In genomic region chr5:122291553-122292339, GRCm38 (mm10) we compare ENCODE assay signal across 12 mouse cellular contexts. TPM values are rescaled to one million over a fixed set of nuclear protein-coding genes. Genes with fewer than 3 reads are reported as not detected.
DNase-seq lines count a peak whose midpoint lies in the region; ATAC-seq and TF ChIP-seq lines count a peak whose summit lies in the region.
"Had no signal": no experiment of that assay in that cellular context is flagged by ENCODE, and none has a peak within 500 bp of the region (broad histone marks: within the 10 kb centered on the region; RNA-seq: fewer than 3 reads in every experiment).

No protein-coding gene starts in this region.

- 0 out of 2 replicates have a peak overlapping the region, but pooled peaks have one; percentile 4 for H3K9ac ChIP-seq in embryonic facial prominence, embryonic 13.5 days
- H3K9ac ChIP-seq in kidney, postnatal 0 days (ENCODE audit: low read depth, low read length), result 0 out of 2 replicates have a peak overlapping the region, but pooled peaks have one; percentile 18
- H3K9ac ChIP-seq in lung, postnatal 0 days (replicated peaks; ENCODE audit: low read depth), result no peak overlapping the region

- TF ChIP-seq EP300 in lung, postnatal 0 days (IDR thresholded peaks at IDR 0.05), result no peak

- no peak overlapping the region for H3K4me3 ChIP-seq in embryonic facial prominence, embryonic 13.5 days
- no peak overlapping the region for H3K4me3 ChIP-seq in embryonic facial prominence, embryonic 10.5 days
- H3K4me3 ChIP-seq in kidney, postnatal 0 days (replicated peaks; ENCODE audit: low read depth, low read length), result no peak overlapping the region
- H3K4me3 ChIP-seq in erythroblast, embryonic 14.5 days (replicated peaks), result peak overlapping the region; percentile 39
- no peak overlapping the region for H3K4me3 ChIP-seq in lung, postnatal 0 days (ENCODE audit: low read depth, low read length)
- H3K4me3 ChIP-seq: limb, embryonic 10.5 days had no signal

- no peak for ATAC-seq in embryonic facial prominence, embryonic 13.5 days (ENCODE audit: insufficient number of reproducible peaks, insufficient read depth, low FRiP score, low TSS enrichment, low read depth)
- ATAC-seq in kidney, postnatal 0 days (replicated peaks; ENCODE audit: low FRiP score, low read depth), result no peak
- peak; percentile 46 for ATAC-seq in lung, postnatal 0 days
- no peak for ATAC-seq in cerebellum, adult (ENCODE audit: insufficient number of reproducible peaks, low FRiP score, low TSS enrichment)

- no peak overlapping the region for H3K4me2 ChIP-seq in embryonic facial prominence, embryonic 13.5 days
- no peak overlapping the region for H3K4me2 ChIP-seq in kidney, postnatal 0 days (ENCODE audit: low read length)
- H3K4me2 ChIP-seq in lung, postnatal 0 days (replicated peaks; ENCODE audit: low read depth, low read length), result peak overlapping the region; percentile 5; the same call in 1 of the 2 replicates

- no peaks in the 10 kb centered on the region for H3K9me3 ChIP-seq in embryonic facial prominence, embryonic 13.5 days
- peaks cover 2% of the 10 kb centered on the region; the same call in 1 of the 2 replicates for H3K9me3 ChIP-seq in embryonic facial prominence, embryonic 10.5 days
- H3K9me3 ChIP-seq in kidney, postnatal 0 days (replicated peaks; ENCODE audit: low read length), result no peaks in the 10 kb centered on the region
- no peaks in the 10 kb centered on the region for H3K9me3 ChIP-seq in erythroblast, embryonic 14.5 days (ENCODE audit: control insufficient read depth, low read length)
- no peaks in the 10 kb centered on the region for H3K9me3 ChIP-seq in lung, postnatal 0 days (ENCODE audit: low read length)
- H3K9me3 ChIP-seq: limb, embryonic 10.5 days had no signal

- no peak for DNase-seq in embryonic facial prominence, embryonic 10.5 days (ENCODE audit: low spot score)
- DNase-seq in kidney, postnatal 0 days (ENCODE audit: low spot score), result no peak
- DNase-seq in kidney, postnatal 4 days, result no peak
- DNase-seq in lung, postnatal 0 days (ENCODE audit: low spot score), result peak; percentile 62
- no peak for DNase-seq in adrenal gland, adult 18-20 months (ENCODE audit: low spot score in 2 of 2)
- DNase-seq: cerebellum, postnatal 14 days; gastrocnemius, postnatal 36 days; kidney, postnatal 14 days had no signal

- WGBS in embryonic facial prominence, embryonic 13.5 days, result 71% methylated on average over 17 of the region's 17 CpGs
- 79% methylated on average over 17 of the region's 17 CpGs for WGBS in embryonic facial prominence, embryonic 10.5 days
- 67% methylated on average over 17 of the region's 17 CpGs for WGBS in kidney, postnatal 0 days
- 49% methylated on average over 17 of the region's 17 CpGs for WGBS in lung, postnatal 0 days

- no peak for TF ChIP-seq CTCF in kidney, postnatal 0 days (IDR thresholded peaks at IDR 0.05; ENCODE audit: low read depth)
- no peak for TF ChIP-seq CTCF in lung, postnatal 0 days (IDR thresholded peaks at IDR 0.05)

- H3K36me3 ChIP-seq in embryonic facial prominence, embryonic 13.5 days, result peaks cover 22% of the 10 kb centered on the region
- H3K36me3 ChIP-seq in embryonic facial prominence, embryonic 10.5 days (replicated peaks), result peaks cover 33% of the 10 kb centered on the region
- H3K36me3 ChIP-seq in kidney, postnatal 0 days (ENCODE audit: insufficient read depth, low read length), result no peaks in the 10 kb centered on the region
- H3K36me3 ChIP-seq in erythroblast, embryonic 14.5 days (ENCODE audit: control insufficient read depth), result peaks cover 56% of the 10 kb centered on the region
- no peaks in the 10 kb centered on the region for H3K36me3 ChIP-seq in lung, postnatal 0 days (ENCODE audit: insufficient read depth, low read length)

- H3K27me3 ChIP-seq in embryonic facial prominence, embryonic 13.5 days, result no peaks in the 10 kb centered on the region
- H3K27me3 ChIP-seq in embryonic facial prominence, embryonic 10.5 days (replicated peaks; ENCODE audit: low read depth, poor library complexity, severe bottlenecking), result no peaks in the 10 kb centered on the region
- no peaks in the 10 kb centered on the region for H3K27me3 ChIP-seq in kidney, postnatal 0 days (ENCODE audit: insufficient read depth, low read length)
- H3K27me3 ChIP-seq in erythroblast, embryonic 14.5 days (ENCODE audit: control insufficient read depth), result no peaks in the 10 kb centered on the region
- H3K27me3 ChIP-seq in lung, postnatal 0 days (replicated peaks; ENCODE audit: insufficient read depth, low read length), result no peaks in the 10 kb centered on the region

- peaks cover 4% of the 10 kb centered on the region; the same call in 1 of the 2 replicates for H3K4me1 ChIP-seq in embryonic facial prominence, embryonic 13.5 days
- peaks cover 29% of the 10 kb centered on the region for H3K4me1 ChIP-seq in embryonic facial prominence, embryonic 10.5 days
- H3K4me1 ChIP-seq in kidney, postnatal 0 days (replicated peaks; ENCODE audit: insufficient read depth, low read length), result no peaks in the 10 kb centered on the region
- H3K4me1 ChIP-seq in erythroblast, embryonic 14.5 days (ENCODE audit: control insufficient read depth), result peaks cover 61% of the 10 kb centered on the region
- peaks cover 11% of the 10 kb centered on the region for H3K4me1 ChIP-seq in lung, postnatal 0 days (ENCODE audit: insufficient read depth, low read depth, low read length)

- H3K27ac ChIP-seq in embryonic facial prominence, embryonic 13.5 days, result no peak overlapping the region
- H3K27ac ChIP-seq in embryonic facial prominence, embryonic 10.5 days (replicated peaks), result no peak overlapping the region
- peak overlapping the region; percentile 54; the same call in 1 of the 2 replicates for H3K27ac ChIP-seq in kidney, postnatal 0 days
- H3K27ac ChIP-seq in lung, postnatal 0 days (ENCODE audit: low read length), result peak overlapping the region; percentile 76
- H3K27ac ChIP-seq: limb, embryonic 10.5 days had no signal

RNA-seq across cellular contexts. Expression of gene Pptc7, which starts 7.6 kb away (rescaled TPM):
- 9.2 TPM in 2 replicates for polyA plus RNA-seq in embryonic facial prominence, embryonic 13.5 days (2015; fragmentation: Nextera tagmentation; extraction: Ambion mirVana)
- 8.0 and 8.9 TPM in 2 replicates for polyA plus RNA-seq in embryonic facial prominence, embryonic 10.5 days (2016; fragmentation: Nextera tagmentation; extraction: Ambion mirVana)
- polyA plus RNA-seq in kidney, postnatal 0 days (2015; fragmentation: Nextera tagmentation; extraction: Ambion mirVana), result 10.4 and 12.1 TPM in 2 replicates
- polyA plus RNA-seq in erythroblast, embryonic 14.5 days (2012), result 0.08 and 0.12 TPM in 2 replicates
- polyA plus RNA-seq in lung, postnatal 0 days (2015; fragmentation: Nextera tagmentation; extraction: Ambion mirVana), result 12.2 and 12.7 TPM in 2 replicates
- total RNA-seq in adrenal gland, adult 18-20 months (2021), result 10 to 100 TPM; 56.1 to 70.7 TPM

RNA-seq across cellular contexts. Expression of gene Tctn1, which starts 27.5 kb away (rescaled TPM):
- polyA plus RNA-seq in embryonic facial prominence, embryonic 13.5 days (2015; fragmentation: Nextera tagmentation; extraction: Ambion mirVana), result 5.0 and 8.0 TPM in 2 replicates
- 4.8 and 5.5 TPM in 2 replicates for polyA plus RNA-seq in embryonic facial prominence, embryonic 10.5 days (2016; fragmentation: Nextera tagmentation; extraction: Ambion mirVana)
- 5.2 and 6.6 TPM in 2 replicates for polyA plus RNA-seq in kidney, postnatal 0 days (2015; fragmentation: Nextera tagmentation; extraction: Ambion mirVana)
- polyA plus RNA-seq in erythroblast, embryonic 14.5 days (2012), result 0.14 and 0.23 TPM in 2 replicates
- 4.5 and 5.1 TPM in 2 replicates for polyA plus RNA-seq in lung, postnatal 0 days (2015; fragmentation: Nextera tagmentation; extraction: Ambion mirVana)
- 10 to 100 TPM; 10.6 to 11.8 TPM for total RNA-seq in adrenal gland, adult 18-20 months (2021)

Comparison
In these comparisons a context has a peak if more than half of its experiments do, and no peak if none do; other contexts are left out.
1. H3K27ac ChIP-seq: peak in kidney, postnatal 0 days (single experiment) and lung, postnatal 0 days (single experiment); none in embryonic facial prominence, embryonic 13.5 days (single experiment) and embryonic facial prominence, embryonic 10.5 days (single experiment).